Mouse (Mus musculus) hindbrain, postnatal 0 days (tissue): ENCODE data around the gene Islr. TPM values are rescaled to one million over a fixed set of nuclear protein-coding genes. Genes with fewer than 3 reads are reported as not detected.

Experiments used
- ATAC-seq: fragments of 200-750 bp; cut with Nextera tagmentation; 2 replicates; pipeline ENCODE4 v1.8.0; 2017; ENCODE audit warnings: mild to moderate bottlenecking, moderate TSS enrichment, moderate library complexity
- DNase-seq: peaks from one replicate; pipeline ENCODE4 v3.0.0-alpha.2; 2015; ENCODE audit warnings: low spot score
- H3K27ac ChIP-seq: fragments of 300-500 bp; sonication (generic); 2 replicates; pipeline ENCODE4 v1.5.1; 2014; ENCODE audit warnings: mild to moderate bottlenecking
- H3K27me3 ChIP-seq: fragments of 300-500 bp; sonication (generic); 2 replicates; pipeline ENCODE4 v1.6.1; 2014; ENCODE audit warnings: low read length, mixed read lengths; ENCODE audit not compliant: insufficient read depth
- H3K36me3 ChIP-seq: fragments of 300-500 bp; sonication (generic); 2 replicates; pipeline ENCODE4 v1.6.1; 2014; ENCODE audit warnings: low read length, mixed read lengths; ENCODE audit not compliant: insufficient read depth
- H3K4me1 ChIP-seq: fragments of 300-500 bp; sonication (generic); 2 replicates; pipeline ENCODE4 v1.6.1; 2014; ENCODE audit warnings: antibody characterized with exemption, low read length, mixed read lengths; ENCODE audit not compliant: insufficient read depth
- H3K4me2 ChIP-seq: fragments of 300-500 bp; sonication (generic); 2 replicates; pipeline ENCODE4 v1.6.1; 2014; ENCODE audit warnings: low read depth, mild to moderate bottlenecking, low read length, moderate library complexity, mixed read lengths
- H3K4me3 ChIP-seq: fragments of 300-500 bp; sonication (generic); 2 replicates; pipeline ENCODE4 v1.5.1; 2014; ENCODE audit warnings: low read length
- H3K9ac ChIP-seq: fragments of 300-500 bp; sonication (generic); replicated peaks from 2 replicates; pipeline ENCODE4 v1.6.1; 2014; ENCODE audit warnings: mild to moderate bottlenecking, low read length, moderate library complexity, mixed read lengths
- H3K9me3 ChIP-seq: fragments of 300-500 bp; sonication (generic); 2 replicates; pipeline ENCODE4 v1.6.1; 2016; ENCODE audit warnings: low read length, mixed read lengths
- CTCF ChIP-seq: IDR thresholded peaks from 2 replicates; pipeline ENCODE4 v1.5.1; 2016; ENCODE audit warnings: antibody characterized with exemption, control low read depth, low read depth
- WGBS: fragments of 180-500 bp; shearing (Covaris S2); extraction: QIAGEN DNeasy Blood & Tissue Kit; methylation state at CpG from one replicate; pipeline ENCODE4 v1.1.7; 2014; 5-methylcytosine and 5-hydroxymethylcytosine counted together
- polyA plus RNA-seq: library from polyadenylated mRNA; unstranded; fragments of >200 nt; fragmentation: Nextera tagmentation; extraction: Ambion mirVana; gene quantifications from 2 replicates; pipeline ENCODE4 v1.2.1, GENCODE M21; 2015
- total RNA-seq: library from RNA; depleted of rRNA; stranded (reverse); fragments of >200 nt; gene quantifications from 2 replicates; pipeline ENCODE4 v1.2.3, GENCODE M21; 2014

The Islr gene
- total and polyA plus RNA-seq, 2 experiments from 2014 or later: 33.5 to 72.8 TPM

- H3K36me3 ChIP-seq: no peaks in the 10 kb centered on the region
- TF ChIP-seq CTCF: no peak
- peaks cover 26% of the 10 kb centered on the region for H3K4me1 ChIP-seq
- H3K27me3 ChIP-seq: no peaks in the 10 kb centered on the region; the same call in 1 of the 2 replicates
- H3K4me3 ChIP-seq: no peak overlapping the region
- 72% methylated on average over 7 of the region's 7 CpGs for WGBS
- DNase-seq (no peak), ATAC-seq (no peak)
- no peak overlapping the region for H3K4me2 ChIP-seq
- no peak overlapping the region for H3K9ac ChIP-seq
- H3K9me3 ChIP-seq: no peaks in the 10 kb centered on the region
- no peak overlapping the region for H3K27ac ChIP-seq
These were observed 72.4 kb downstream of the Islr start for GRCm38 (mm10) chr9:58131735-58132134.

DNA sequence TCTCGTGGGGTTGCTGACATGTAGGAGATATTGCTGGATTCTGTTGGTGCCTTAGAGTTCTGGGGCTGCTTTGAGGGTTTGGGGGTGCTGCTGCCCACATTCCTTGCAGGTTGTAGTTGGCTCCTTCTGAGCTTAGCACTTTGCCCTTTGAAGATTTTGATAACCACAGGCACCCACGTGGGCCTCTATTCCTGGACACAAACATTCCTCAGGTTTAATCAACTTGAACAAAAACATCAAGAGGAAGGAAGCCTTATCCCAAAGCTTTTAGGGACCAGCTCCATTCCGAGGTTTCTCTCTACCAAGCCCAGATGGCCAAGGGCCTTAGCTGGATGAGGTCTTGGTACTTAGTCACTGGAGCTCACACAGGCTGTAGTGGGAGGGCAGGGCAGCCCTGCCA is 73.2 kb downstream of the Islr start:
- peaks cover 25% of the 10 kb centered on the region for H3K4me1 ChIP-seq

DNA sequence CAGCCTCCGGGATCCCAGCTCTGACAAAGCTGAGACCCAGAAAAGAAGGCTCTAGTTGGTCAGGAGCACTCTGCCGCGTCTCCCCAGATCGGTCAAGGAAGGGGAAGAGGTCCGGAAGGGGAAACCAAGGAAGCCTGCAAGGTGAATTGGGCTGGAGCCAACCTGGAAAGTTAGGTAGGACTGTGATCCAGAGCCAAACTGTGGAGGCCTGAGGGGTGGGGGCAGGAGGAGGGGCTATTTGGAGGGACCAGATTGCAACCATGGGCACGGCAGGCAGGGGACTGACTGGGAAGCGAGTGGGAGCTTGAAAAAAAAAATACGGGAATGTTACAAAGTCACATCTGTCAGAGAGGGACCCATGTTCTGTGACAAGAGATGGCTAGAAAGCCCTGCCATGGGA is 74.6 kb downstream of the Islr start:
- H3K9ac ChIP-seq: no peak overlapping the region
- WGBS: 22% methylated on average over 8 of the region's 8 CpGs
- DNase-seq (no peak), ATAC-seq (no peak)
- no peak overlapping the region for H3K4me3 ChIP-seq
- H3K4me1 ChIP-seq: peaks cover 20% of the 10 kb centered on the region
- no peak for TF ChIP-seq CTCF
- H3K4me2 ChIP-seq: no peak overlapping the region
- H3K27ac ChIP-seq: no peak overlapping the region
- no peaks in the 10 kb centered on the region for H3K36me3 ChIP-seq
- H3K27me3 ChIP-seq: no peaks in the 10 kb centered on the region; the same call in 1 of the 2 replicates
- no peaks in the 10 kb centered on the region for H3K9me3 ChIP-seq

More for the DNA sequence above, 73.2 kb downstream of the Islr start:
- Histone ChIP-seq H3K4me3 (no peak overlapping the region), H3K36me3 (no peaks in the 10 kb centered on the region), H3K9ac (no peak overlapping the region), H3K27me3 (no peaks in the 10 kb centered on the region; the same call in 1 of the 2 replicates), H3K27ac (no peak overlapping the region), H3K4me2 (no peak overlapping the region), H3K9me3 (no peaks in the 10 kb centered on the region)
- ATAC-seq (no peak), DNase-seq (no peak)
- TF ChIP-seq CTCF: no peak
- 51% methylated on average over 3 of the region's 3 CpGs for WGBS

DNA sequence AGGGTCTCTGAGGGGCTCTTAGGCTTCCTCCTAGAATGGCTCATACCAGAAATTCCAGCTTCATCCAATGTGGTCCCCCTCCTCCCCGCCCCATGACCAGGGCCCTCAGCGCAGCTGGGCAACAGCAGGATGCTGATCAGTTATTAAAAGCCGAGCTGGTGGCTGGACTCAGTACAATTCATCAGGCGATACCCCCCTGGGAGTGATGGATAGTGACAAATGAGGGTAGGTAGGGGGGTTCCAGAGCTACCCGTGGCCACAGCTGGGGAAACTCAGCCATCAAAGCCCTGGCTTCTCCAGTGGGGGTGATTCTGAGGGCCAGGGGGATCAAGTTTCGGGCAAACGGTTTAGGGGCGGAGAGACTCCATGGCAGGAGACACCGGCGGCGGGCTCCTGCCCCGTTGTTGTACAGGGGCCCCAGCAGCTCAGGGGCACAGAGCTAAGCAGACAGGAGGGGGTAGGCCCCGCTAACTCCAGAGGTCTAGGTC is 75.1 kb downstream of the Islr start:
- no peaks in the 10 kb centered on the region; the same call in 1 of the 2 replicates for H3K27me3 ChIP-seq
- H3K9me3 ChIP-seq: no peaks in the 10 kb centered on the region
- H3K4me2 ChIP-seq: no peak overlapping the region
- ATAC-seq: no peak
- peaks cover 15% of the 10 kb centered on the region; the same call in 1 of the 2 replicates for H3K4me1 ChIP-seq
- H3K4me3 ChIP-seq: no peak overlapping the region
- H3K27ac ChIP-seq: no peak overlapping the region
- DNase-seq: no peak
- no peak for TF ChIP-seq CTCF
- H3K9ac ChIP-seq: no peak overlapping the region
- no peaks in the 10 kb centered on the region for H3K36me3 ChIP-seq
- WGBS: 14% methylated on average over 13 of the region's 13 CpGs

GRCm38 (mm10) chr9:58125811-58126210 is 78.3 kb downstream of the Islr start:
- Histone ChIP-seq H3K4me2 (no peak overlapping the region), H3K27ac (no peak overlapping the region), H3K9ac (no peak overlapping the region), H3K36me3 (no peaks in the 10 kb centered on the region), H3K4me1 (peaks cover 6% of the 10 kb centered on the region; the same call in 1 of the 2 replicates), H3K4me3 (no peak overlapping the region), H3K27me3 (no peaks in the 10 kb centered on the region; the same call in 1 of the 2 replicates), H3K9me3 (no peaks in the 10 kb centered on the region)
- 40% methylated on average over 4 of the region's 4 CpGs for WGBS
- no peak for ATAC-seq
- no peak for DNase-seq
- no peak for TF ChIP-seq CTCF

GRCm38 (mm10) chr9:58125085-58125484 is 79.0 kb downstream of the Islr start:
- no peak for TF ChIP-seq CTCF
- ATAC-seq (no peak), DNase-seq (no peak)
- WGBS: 53% methylated on average over 3 of the region's 3 CpGs
- no peaks in the 10 kb centered on the region; the same call in 1 of the 2 replicates for H3K27me3 ChIP-seq
- H3K4me1 ChIP-seq: peaks cover 6% of the 10 kb centered on the region; the same call in 1 of the 2 replicates
- H3K9me3 ChIP-seq: no peaks in the 10 kb centered on the region
- no peak overlapping the region for H3K9ac ChIP-seq
- no peaks in the 10 kb centered on the region for H3K36me3 ChIP-seq
- no peak overlapping the region for H3K27ac ChIP-seq
- no peak overlapping the region for H3K4me3 ChIP-seq
- H3K4me2 ChIP-seq: no peak overlapping the region

- H3K9ac ChIP-seq: no peak within 1 kb of the TSS
- DNase-seq: no peak
- H3K27me3 ChIP-seq: no peaks in the 10 kb centered on the region
- no peak for ATAC-seq
- no peaks in the 10 kb centered on the region for H3K9me3 ChIP-seq
- H3K4me1 ChIP-seq: peaks cover 13% of the 10 kb centered on the region; the same call in 1 of the 2 replicates
- H3K4me2 ChIP-seq: no peak within 1 kb of the TSS
- no peak within 1 kb of the TSS for H3K27ac ChIP-seq
- TF ChIP-seq CTCF: no peak
- 26% methylated on average over 2 of the region's 2 CpGs for WGBS
- no peaks in the 10 kb centered on the region for H3K36me3 ChIP-seq
- no peak within 1 kb of the TSS for H3K4me3 ChIP-seq
These were observed 85.4 kb downstream of the Islr start, which contains the start of gene Ccdc33 for GRCm38 (mm10) chr9:58118671-58119070. Gene Ccdc33, minus strand, starts transcription at chr9:58118823.
